Mouse (Mus musculus) left cerebral cortex, adult 2 months (tissue): ENCODE measurements at regions not wholly inside any gene's neighbourhood (a gene's known extent, or its start where the extent isn't known, plus 50 kb on each side); places are given as distances from the start of the nearest gene placed in this dataset.
A peak's percentile ranks its signal among the peaks of the same experiment; 100 is the strongest.

Experiments
- DNase-seq, 2 experiments: peaks; one replicate each; pipeline ENCODE4 v3.0.0; 2021 to 2022; ENCODE audit warnings: low spot score in 2 of 2, mixed read lengths in 1 of 2; ENCODE audit errors: extremely low spot score in 1 of 2
- H3K27ac ChIP-seq: fragments of 200-600 bp; 2 replicates; pipeline ENCODE4 v1.8.1; 2022
- H3K4me3 ChIP-seq: fragments of 200-600 bp; 2 replicates; pipeline ENCODE4 v1.8.1; 2022
- CTCF ChIP-seq: fragments of 200-600 bp; IDR thresholded peaks from 2 replicates; pipeline ENCODE4 v1.8.1; 2022; ENCODE audit warnings: antibody characterized with exemption, mild to moderate bottlenecking, moderate library complexity
- intact Hi-C: fragments of 180-260 bp; cut with DNase I; formaldehyde crosslinking; loops from one replicate; pipeline ENCODE4 v1.15.1; 2025

DNA sequence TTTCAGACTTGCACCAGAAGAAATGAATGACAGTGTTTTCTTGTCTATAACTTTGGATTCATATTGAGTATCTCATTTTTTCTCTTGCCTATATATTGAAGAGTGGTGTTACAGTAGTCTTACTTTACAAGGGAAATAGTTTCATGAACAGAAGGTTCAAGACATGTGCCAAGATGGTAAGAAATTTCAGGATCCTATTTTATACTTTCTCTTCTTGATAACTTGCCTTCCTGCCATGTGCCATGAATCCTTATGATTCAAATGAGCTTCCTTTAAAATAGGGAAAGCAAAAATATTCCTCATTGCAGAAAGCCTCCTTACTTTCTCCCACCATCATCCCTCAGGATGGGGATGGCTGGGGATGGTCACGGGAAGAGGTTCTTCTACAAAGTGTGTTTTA, 812.8 kb upstream of the Gm10801 start:
- no peak for TF ChIP-seq CTCF
- Histone ChIP-seq H3K4me3 (no peak overlapping the region), H3K27ac (peak overlapping the region; percentile 58; the same call in 1 of the 2 replicates)
- intact Hi-C loops, result no loop called here
- no peak for DNase-seq

DNA sequence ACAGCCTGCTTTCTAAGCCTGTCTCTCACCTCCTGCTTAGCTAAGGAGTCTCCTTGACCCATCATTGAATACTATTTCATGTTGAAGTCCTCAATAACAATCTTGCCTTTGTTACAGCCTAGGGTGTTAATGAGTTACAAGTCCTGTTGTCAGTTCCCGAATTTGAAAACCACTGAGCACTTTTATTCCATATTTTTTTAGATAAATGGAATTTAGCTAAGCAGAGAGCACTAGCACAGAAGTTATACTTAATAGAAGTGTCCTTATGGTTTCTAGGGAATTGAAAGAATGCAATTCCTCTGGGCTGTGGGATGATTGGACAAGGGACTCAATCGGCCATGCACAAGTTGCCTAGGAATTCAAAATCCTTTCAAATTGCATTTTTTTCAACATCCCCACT, 790.8 kb upstream of the Gm10801 start:
- Histone ChIP-seq H3K27ac (no peak overlapping the region), H3K4me3 (no peak overlapping the region)
- intact Hi-C loops, result no loop called here
- DNase-seq, result no peak
- TF ChIP-seq CTCF, result no peak
